Mouse (Mus musculus): ENCODE results near the gene Zmynd8. TPM values are rescaled to one million over a fixed set of nuclear protein-coding genes. Genes with fewer than 3 reads are reported as not detected.

Zmynd8 gene
- polyA plus RNA-seq, 1 experiment: 3.0 TPM

- Histone ChIP-seq H3K36me3 (ENCODE audit: control insufficient read depth, insufficient read depth, low read length) (no peaks in the 10 kb centered on the region), H3K27me3 (ENCODE audit: control insufficient read depth, insufficient read depth, low read length) (no peaks in the 10 kb centered on the region), H3K4me1 (ENCODE audit: control insufficient read depth, insufficient read depth, low read length) (peaks cover 19% of the 10 kb centered on the region), H3K27ac (ENCODE audit: control insufficient read depth, insufficient read depth, low read depth, low read length) (peak overlapping the region; percentile 75), H3K4me3 (ENCODE audit: control insufficient read depth, low read depth, low read length) (no peak overlapping the region)
- TF ChIP-seq CTCF (IDR thresholded peaks at IDR 0.05; ENCODE audit: control insufficient read depth, insufficient read depth, insufficient replicate concordance, low read depth, low read length) (no peak), POLR2A (IDR thresholded peaks at IDR 0.05; ENCODE audit: control insufficient read depth, low read depth, low read length) (no peak)
Measured at GRCm38 (mm10) chr2:165879403-165880178, 19.2 kb downstream of the Zmynd8 start.

GRCm38 (mm10) chr2:165878907-165879361 lies 19.9 kb downstream of the Zmynd8 start:
- TF ChIP-seq CTCF (IDR thresholded peaks at IDR 0.05; ENCODE audit: control insufficient read depth, insufficient read depth, insufficient replicate concordance, low read depth, low read length) (no peak), POLR2A (IDR thresholded peaks at IDR 0.05; ENCODE audit: control insufficient read depth, low read depth, low read length) (no peak)
- Histone ChIP-seq H3K36me3 (ENCODE audit: control insufficient read depth, insufficient read depth, low read length) (no peaks in the 10 kb centered on the region), H3K27ac (ENCODE audit: control insufficient read depth, insufficient read depth, low read depth, low read length) (peak overlapping the region; percentile 46), H3K4me3 (ENCODE audit: control insufficient read depth, low read depth, low read length) (no peak overlapping the region), H3K27me3 (ENCODE audit: control insufficient read depth, insufficient read depth, low read length) (no peaks in the 10 kb centered on the region), H3K4me1 (ENCODE audit: control insufficient read depth, insufficient read depth, low read length) (peaks cover 14% of the 10 kb centered on the region)

- Histone ChIP-seq H3K27ac (ENCODE audit: control insufficient read depth, insufficient read depth, low read depth, low read length) (no peak overlapping the region), H3K4me3 (ENCODE audit: control insufficient read depth, low read depth, low read length) (no peak overlapping the region), H3K27me3 (ENCODE audit: control insufficient read depth, insufficient read depth, low read length) (no peaks in the 10 kb centered on the region), H3K36me3 (ENCODE audit: control insufficient read depth, insufficient read depth, low read length) (no peaks in the 10 kb centered on the region), H3K4me1 (ENCODE audit: control insufficient read depth, insufficient read depth, low read length) (peaks cover 14% of the 10 kb centered on the region)
- TF ChIP-seq CTCF (IDR thresholded peaks at IDR 0.05; ENCODE audit: control insufficient read depth, insufficient read depth, insufficient replicate concordance, low read depth, low read length) (no peak), POLR2A (IDR thresholded peaks at IDR 0.05; ENCODE audit: control insufficient read depth, low read depth, low read length) (no peak)
Measured at GRCm38 (mm10) chr2:165878021-165878585, 20.7 kb downstream of the Zmynd8 start.

- no peaks in the 10 kb centered on the region for H3K27me3 ChIP-seq (ENCODE audit: control insufficient read depth, insufficient read depth, low read length)
- H3K27ac ChIP-seq (ENCODE audit: control insufficient read depth, insufficient read depth, low read depth, low read length): no peak overlapping the region
- TF ChIP-seq CTCF (IDR thresholded peaks at IDR 0.05; ENCODE audit: control insufficient read depth, insufficient read depth, insufficient replicate concordance, low read depth, low read length): no peak
- TF ChIP-seq POLR2A (IDR thresholded peaks at IDR 0.05; ENCODE audit: control insufficient read depth, low read depth, low read length): no peak
- H3K36me3 ChIP-seq (ENCODE audit: control insufficient read depth, insufficient read depth, low read length): no peaks in the 10 kb centered on the region
- peaks cover 11% of the 10 kb centered on the region for H3K4me1 ChIP-seq (ENCODE audit: control insufficient read depth, insufficient read depth, low read length)
- no peak overlapping the region for H3K4me3 ChIP-seq (ENCODE audit: control insufficient read depth, low read depth, low read length)
Measured at GRCm38 (mm10) chr2:165877180-165877579, 21.6 kb downstream of the Zmynd8 start.

GRCm38 (mm10) chr2:165876201-165876918 lies 22.5 kb downstream of the Zmynd8 start:
- Histone ChIP-seq H3K27me3 (ENCODE audit: control insufficient read depth, insufficient read depth, low read length) (no peaks in the 10 kb centered on the region), H3K4me3 (ENCODE audit: control insufficient read depth, low read depth, low read length) (no peak overlapping the region), H3K4me1 (ENCODE audit: control insufficient read depth, insufficient read depth, low read length) (peaks cover 11% of the 10 kb centered on the region), H3K36me3 (ENCODE audit: control insufficient read depth, insufficient read depth, low read length) (no peaks in the 10 kb centered on the region), H3K27ac (ENCODE audit: control insufficient read depth, insufficient read depth, low read depth, low read length) (peak overlapping the region; percentile 1; the same call in 1 of the 2 replicates)
- TF ChIP-seq POLR2A (IDR thresholded peaks at IDR 0.05; ENCODE audit: control insufficient read depth, low read depth, low read length) (no peak), CTCF (IDR thresholded peaks at IDR 0.05; ENCODE audit: control insufficient read depth, insufficient read depth, insufficient replicate concordance, low read depth, low read length) (no peak)

GRCm38 (mm10) chr2:165875406-165875955 lies 23.3 kb downstream of the Zmynd8 start:
- no peaks in the 10 kb centered on the region for H3K27me3 ChIP-seq (ENCODE audit: control insufficient read depth, insufficient read depth, low read length)
- H3K4me1 ChIP-seq (ENCODE audit: control insufficient read depth, insufficient read depth, low read length): peaks cover 10% of the 10 kb centered on the region
- TF ChIP-seq CTCF (IDR thresholded peaks at IDR 0.05; ENCODE audit: control insufficient read depth, insufficient read depth, insufficient replicate concordance, low read depth, low read length): no peak
- TF ChIP-seq POLR2A (IDR thresholded peaks at IDR 0.05; ENCODE audit: control insufficient read depth, low read depth, low read length): no peak
- H3K36me3 ChIP-seq (ENCODE audit: control insufficient read depth, insufficient read depth, low read length): no peaks in the 10 kb centered on the region
- H3K27ac ChIP-seq (ENCODE audit: control insufficient read depth, insufficient read depth, low read depth, low read length): peak overlapping the region; percentile 88
- no peak overlapping the region for H3K4me3 ChIP-seq (ENCODE audit: control insufficient read depth, low read depth, low read length)
